Mouse (Mus musculus) testis, adult 2 months (tissue): ENCODE measurements around the gene Mb.

Source experiments
- CTCF ChIP-seq: fragments of 200-500 bp; IDR thresholded peaks from 2 replicates; pipeline ENCODE4 v1.5.1; 2012; ENCODE audit warnings: low read depth, mild to moderate bottlenecking, inconsistent platforms, low read length, moderate library complexity; ENCODE audit not compliant: control insufficient read depth, insufficient read depth, insufficient replicate concordance
- POLR2A ChIP-seq: fragments of 200-500 bp; IDR thresholded peaks from 2 replicates; pipeline ENCODE4 v1.6.1; 2012; ENCODE audit warnings: low read depth, mild to moderate bottlenecking, inconsistent platforms, low read length, moderate library complexity; ENCODE audit not compliant: control insufficient read depth

- TF ChIP-seq POLR2A: no peak
- no peak for TF ChIP-seq CTCF
Measured at GRCm38 (mm10) chr15:77036320-77036988, 14.0 kb downstream of the Mb start.
